Mouse (Mus musculus): ENCODE data around the gene Angptl8.

Angptl8 gene

DNA sequence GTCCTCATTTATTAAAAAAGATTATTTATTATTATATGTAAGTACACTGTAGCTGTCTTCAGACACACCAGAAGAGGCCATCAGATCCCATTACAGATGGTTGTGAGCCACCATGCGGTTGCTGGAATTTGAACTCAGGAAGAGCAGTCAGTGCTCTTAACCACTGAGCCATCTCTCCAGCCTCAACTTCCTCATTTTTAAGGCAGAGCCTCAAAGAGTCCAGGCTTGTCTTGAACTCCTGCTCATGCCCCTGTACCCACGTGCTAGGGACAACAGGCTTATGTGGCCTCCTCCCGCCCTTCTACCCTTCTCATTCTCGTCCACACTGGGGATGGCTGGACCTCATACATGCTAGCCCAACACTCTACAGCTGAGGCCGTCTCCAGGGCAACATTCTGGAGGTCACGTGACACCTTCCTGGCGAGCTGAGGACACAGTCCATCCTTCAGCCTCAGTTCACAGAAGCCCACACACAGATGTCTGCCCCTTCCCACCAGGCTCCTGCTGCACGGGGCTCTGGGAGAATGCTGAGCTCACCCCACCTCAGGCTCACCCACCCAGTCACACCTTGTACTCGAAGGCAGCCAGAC is 18.5 kb upstream of the Angptl8 start:
- no peak for DNase-seq (ENCODE audit: low read depth)

DNA sequence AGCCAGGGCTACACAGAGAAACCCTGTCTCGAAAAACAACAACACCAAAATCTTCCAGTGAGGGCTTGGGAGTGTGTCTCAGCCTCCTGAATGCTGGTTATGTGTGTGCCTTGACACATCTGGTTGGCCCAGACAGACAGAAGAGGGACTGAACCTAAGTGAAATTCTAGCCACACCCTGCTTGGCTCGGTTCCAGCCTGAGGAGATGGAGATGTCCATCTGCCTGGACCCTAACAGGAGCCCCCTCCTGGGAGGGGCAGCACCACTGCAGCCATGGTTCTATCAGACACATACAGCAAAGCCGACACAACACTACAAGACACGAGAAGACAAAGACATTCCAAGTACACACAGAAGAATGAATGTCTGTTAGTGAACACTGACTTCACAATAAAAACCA is 17.2 kb upstream of the Angptl8 start:
- DNase-seq (ENCODE audit: low read depth): no peak

DNA sequence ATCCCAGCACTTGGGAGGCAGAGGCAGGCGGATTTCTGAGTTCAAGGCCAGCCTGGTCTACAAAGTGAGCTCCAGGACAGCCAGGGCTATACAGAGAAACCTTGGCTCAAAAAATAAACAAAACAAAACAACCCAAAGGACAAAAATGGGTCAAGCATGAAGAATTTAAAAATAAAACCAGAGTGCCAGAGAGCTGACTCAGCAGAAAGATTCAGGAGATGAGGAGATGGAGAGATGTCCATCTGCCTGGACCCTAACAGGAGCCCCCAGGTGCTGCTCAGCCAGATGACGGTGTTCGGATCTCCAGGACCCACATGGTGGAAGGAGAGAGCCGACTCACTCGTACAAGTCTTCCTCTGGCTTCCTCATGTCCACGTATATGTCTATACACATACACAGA is 16.7 kb upstream of the Angptl8 start:
- no peak for DNase-seq (ENCODE audit: low read depth)

DNA sequence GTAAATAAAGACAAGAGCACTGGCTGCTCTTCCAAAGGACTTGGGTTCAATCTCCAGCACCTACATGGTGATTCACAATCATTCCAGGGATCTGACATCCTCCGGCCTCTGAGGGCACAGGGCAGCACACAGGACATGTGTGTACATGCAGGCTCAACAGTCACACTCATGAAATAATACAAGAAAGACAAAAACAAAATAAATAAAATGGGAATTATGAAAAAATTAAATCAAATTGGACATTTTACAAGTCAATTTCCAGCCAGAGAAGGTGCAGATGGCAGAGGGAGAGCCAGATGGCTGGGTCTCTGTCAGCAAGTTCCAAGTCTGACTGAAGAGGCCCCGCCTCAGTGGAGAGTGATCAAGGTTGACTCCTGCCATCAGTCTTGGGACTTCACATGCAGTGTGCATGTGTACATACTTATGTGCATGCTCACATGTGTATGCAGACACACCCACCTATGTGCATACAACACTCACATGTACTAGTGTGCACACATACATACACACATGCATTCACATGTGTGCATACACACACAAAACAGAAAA is 16.1 kb upstream of the Angptl8 start:
- no peak for DNase-seq (ENCODE audit: low read depth)

DNA sequence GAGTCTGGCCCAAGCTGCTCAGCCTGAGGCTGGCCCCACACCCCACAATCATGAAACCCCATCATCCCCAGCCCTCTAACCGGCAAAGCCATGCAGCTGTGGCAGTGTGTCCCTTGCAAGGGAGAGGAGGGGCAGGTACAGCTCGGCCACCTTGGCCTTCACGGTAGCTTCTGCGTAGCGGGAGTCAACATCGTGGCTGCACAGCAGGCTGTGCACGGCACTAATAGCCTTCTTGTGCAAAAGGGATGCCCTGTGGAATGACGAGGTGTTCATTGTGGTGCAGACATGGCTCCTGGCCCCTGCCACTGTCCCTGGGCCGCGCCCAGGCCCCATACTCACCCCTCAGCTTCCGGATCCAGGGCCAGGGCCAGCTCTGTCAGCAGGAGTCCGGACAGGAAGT is 15.1 kb upstream of the Angptl8 start:
- DNase-seq (ENCODE audit: low read depth): no peak

DNA sequence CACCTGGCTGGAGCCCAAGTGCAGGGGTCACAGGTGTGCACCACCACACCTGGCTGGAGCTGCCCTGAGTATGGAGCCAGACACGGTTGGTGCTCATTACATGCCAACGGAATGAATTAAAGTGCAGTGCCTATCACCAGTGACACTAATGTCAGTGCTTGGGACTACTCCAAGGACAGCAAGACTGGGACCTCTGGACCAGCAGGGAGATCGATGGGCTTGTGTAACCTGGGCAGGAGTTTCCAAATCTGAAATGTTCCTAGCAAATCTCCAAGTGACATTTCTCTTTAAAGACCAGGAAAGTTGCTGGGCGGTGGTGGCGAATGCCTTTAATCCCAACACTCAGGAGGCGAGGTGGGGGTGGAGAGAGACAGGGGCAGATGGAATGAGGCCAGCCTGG is 12.6 kb upstream of the Angptl8 start:
- no peak for DNase-seq (ENCODE audit: low read depth)

DNA sequence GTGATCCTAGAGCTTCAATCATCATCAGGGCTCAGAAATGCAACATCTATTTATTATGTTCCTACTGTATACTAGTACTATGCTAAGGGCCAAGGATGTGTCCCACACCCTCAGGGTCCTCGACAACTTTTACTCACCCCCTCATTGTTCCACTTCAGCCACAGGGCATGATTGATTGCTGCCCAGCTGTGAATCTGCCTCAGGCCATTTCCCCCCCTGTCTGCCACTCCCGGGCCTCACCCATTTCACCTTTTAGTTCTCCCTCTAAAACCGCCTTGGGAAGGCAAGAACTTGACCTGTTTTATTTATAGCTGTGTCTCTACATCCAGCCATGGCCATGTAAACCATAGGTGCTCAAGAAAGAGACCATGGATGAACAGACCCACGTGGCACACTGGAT is 11.4 kb upstream of the Angptl8 start:
- DNase-seq (ENCODE audit: low read depth): no peak

DNA sequence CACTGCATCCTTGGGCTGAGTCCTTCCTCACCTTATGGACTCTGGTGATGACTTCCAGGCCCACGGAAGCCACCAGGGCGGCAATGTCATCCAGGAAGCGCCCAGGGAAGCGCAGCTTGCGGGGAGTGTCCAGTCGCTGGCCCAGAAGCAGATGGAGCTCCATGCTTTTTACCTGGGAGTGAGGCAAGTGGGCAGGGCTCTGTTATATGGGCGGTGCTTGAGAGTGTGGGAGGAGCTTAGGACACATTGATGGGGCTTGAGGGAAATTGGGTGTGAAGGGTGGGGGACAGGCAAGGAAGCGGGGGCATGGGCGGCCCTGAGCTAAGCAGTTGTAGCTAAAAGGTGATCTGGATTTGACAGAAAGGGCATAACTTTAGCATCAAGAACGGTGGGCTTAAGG is 10.9 kb upstream of the Angptl8 start:
- DNase-seq (ENCODE audit: low read depth): no peak

DNA sequence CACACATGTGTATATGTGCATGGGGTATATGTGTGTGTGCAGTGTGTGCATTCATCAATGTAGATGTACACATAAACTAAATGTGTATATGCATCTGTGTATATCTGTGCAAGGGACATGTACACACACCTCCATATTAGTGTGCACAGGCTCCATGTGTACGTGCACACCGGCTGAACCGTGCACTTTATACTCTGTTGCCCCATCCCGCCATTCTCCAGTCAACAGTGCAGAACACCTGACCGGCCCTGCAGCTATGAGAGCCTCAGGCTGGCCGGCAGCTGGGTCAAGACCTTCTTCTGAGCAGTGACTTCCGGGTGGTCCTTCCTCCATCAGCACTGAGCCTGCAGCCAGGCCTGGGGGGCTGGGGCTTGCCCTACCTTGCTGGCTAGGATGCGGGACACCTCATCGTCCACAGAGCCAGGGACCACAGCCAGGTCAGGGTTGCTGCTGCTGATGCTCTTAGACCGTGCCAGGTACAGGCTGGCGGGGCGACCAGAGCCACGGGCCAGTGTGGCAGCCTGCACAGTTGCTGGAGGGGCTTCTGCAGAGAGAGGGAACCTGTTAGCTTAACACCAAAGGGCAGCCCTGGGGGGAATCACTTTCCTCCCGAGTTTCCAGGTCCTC is 5.4 kb upstream of the Angptl8 start:
- DNase-seq (ENCODE audit: low read depth): no peak

DNA sequence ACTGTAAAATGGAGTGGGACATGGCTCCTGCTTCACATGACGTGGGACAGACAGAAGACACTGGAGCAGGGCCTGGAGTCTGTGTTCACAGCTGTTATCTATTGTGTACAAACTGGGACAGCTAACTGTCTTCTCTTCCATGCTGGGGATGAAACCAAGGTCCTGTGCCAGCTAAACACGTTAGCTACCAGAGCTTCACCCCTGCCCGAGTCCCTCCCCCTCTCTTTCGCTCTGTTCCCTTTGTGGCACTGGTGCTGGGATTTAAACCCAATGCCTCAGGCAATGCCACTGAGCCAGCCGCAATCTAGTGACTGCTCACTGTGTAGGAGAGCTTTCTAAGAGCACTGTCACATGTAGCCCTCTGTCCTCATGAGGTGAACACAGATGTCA is 4.9 kb upstream of the Angptl8 start:
- DNase-seq (ENCODE audit: low read depth): no peak

DNA sequence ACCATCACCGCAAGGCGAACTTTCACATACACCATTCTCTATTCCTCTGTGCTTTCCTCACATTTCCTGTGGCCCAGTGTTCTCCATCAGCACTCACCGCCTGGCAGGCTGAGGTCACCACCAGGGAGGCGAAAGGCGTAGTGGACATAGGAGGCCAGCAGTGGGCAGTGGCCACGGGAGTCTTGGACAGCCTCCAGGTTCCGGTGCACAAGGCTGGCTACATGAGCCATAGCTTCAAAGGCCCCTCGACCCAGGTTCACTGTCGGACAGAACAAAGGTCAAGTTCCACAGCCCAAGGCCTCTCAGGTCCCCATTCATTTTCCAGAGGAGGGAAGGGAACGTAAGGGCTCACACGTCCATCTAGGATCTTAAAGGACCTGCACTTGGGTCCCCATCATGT is 4.4 kb upstream of the Angptl8 start:
- DNase-seq (ENCODE audit: low read depth): no peak

DNA sequence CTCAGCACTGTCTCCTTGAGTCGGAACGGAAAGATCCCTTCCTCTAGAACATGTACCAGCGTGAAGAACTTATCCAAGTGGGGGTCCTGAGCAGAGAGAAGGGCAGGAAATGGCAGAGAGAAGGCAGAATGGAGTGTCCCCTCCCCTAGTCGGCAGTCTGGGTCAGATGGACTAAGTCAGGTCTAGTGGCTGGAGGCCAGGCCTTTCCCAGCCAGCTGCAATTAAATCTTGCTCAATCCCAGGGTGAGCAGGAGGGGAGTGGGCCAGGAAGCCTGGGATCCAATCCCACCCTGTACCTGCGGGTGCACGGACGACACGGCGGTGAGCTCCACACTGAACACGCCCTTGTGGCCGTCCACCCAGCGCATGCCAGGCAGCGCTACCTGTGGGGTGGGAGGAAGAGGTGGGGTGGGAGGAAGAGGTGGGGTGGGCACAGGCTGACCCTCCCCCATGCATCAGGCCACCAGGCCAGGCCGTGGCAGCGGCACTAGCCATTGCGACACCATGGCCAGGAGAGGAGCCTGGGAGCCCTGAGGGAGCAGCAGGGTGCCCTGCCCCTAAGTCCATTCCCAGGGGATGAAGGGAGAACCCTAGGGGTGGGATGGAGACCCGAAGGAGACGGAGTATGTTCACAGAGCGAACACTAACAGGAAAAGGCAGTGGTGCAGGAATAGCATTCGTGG is 3.6 kb upstream of the Angptl8 start:
- DNase-seq (ENCODE audit: low read depth): no peak

DNA sequence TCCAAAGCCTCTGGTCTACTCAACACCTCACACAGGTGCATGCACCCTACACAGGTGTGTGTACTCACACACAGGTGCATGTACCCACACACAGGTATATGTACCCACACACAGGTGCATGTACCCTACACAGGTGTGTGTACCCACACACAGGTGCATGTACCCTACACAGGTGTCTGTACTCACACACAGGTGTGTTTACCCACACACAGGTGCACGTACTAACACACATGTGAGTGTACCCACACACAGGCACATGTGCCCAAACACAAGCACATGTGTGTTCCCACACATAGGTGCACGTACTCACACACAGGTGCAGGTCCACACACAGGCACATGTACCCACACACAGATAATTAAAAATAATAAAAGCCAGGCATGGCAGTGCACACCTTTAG is 2.4 kb downstream of the Angptl8 start:
- no peak for DNase-seq (ENCODE audit: low read depth)

DNA sequence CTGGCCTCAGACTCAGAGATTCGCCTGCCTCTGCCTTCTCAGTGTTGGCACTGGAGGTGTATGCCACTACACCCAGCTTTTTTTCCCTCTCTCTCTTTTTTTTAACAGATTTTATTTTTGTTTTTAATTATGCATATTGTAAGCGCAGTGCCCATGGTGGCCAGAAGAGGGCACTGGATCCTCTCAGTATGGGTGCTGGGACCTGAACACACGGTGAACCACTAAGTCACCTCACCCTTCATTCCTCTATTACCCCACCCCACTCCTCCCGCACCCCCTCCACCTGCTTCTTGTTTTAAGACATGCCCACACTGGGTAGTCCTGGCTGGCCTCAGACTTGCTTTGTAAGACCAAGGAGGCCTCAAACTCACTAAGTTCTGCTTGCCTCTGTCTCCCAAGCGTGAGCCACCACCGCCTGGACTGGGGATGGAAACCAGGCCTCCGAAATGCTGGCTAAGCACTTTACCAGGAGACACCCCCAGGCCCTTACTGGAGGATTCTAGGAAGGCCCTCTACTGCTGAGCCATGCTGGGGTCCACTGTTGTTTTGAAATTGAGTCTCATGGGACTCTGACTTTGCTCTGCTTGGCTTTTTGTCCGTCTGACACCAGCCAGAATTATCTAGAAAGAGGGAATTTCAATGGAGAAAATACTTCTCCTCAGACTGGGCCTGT is 4.9 kb downstream of the Angptl8 start:
- peak; percentile 42 for DNase-seq (ENCODE audit: low read depth)

DNA sequence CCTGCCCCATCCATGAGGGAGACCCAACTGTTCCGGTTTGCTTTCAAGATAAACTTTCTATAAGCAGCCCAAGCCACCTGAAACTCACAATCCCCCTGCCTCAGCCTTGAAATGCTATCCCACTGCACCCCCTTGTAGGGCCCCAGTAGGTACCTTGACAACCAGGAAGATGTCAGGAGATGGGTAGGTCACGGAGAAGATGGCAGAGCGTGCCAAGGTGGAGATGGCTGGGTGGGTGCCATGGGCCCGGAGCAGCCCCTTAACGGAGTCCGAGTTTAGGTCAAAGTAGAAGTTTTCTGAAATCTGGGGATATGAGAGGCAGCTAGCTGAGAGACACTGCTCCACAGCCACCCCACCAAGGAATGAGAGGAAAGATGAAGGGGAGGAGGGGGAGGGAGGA is 6.0 kb downstream of the Angptl8 start:
- DNase-seq (ENCODE audit: low read depth): no peak

DNA sequence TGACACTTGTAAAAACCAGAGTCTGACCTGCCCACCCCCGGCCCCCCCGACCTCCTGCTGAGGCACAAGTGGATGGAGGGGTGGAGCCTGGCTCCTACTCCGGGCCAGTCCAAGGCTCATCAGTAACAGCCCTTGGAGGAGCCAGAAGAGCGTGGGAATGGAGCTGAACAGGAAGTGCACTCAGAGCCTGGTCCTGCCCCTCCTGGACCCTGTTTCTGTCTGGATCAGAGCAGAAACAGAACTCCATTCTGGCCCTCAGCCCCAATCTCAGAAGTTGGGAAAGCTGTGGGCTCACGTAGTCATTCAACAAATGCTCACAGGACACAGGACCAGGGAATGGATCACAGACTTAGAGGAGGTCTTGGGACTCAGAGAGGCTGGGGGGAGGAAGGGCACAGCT is 7.1 kb downstream of the Angptl8 start:
- DNase-seq (ENCODE audit: low read depth): no peak

DNA sequence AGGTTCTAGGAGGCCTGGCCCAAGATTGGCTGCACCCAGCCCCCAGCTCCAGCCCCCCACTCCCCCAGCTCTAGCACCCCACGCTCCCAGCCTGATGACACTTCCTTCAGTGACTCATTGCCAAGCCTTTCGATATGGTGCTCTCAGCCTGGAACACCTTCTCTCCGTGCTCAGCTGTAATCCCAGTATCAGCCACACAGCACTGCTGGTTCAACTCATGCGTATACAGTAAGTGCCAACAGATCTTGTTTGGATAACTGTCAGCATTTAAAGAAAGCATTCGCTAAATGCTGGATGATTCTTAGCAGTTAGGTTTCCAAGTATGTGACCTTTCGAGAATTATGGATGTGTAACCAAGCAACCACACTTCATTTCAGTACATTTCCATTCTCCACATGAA is 7.8 kb downstream of the Angptl8 start:
- no peak for DNase-seq (ENCODE audit: low read depth)

DNA sequence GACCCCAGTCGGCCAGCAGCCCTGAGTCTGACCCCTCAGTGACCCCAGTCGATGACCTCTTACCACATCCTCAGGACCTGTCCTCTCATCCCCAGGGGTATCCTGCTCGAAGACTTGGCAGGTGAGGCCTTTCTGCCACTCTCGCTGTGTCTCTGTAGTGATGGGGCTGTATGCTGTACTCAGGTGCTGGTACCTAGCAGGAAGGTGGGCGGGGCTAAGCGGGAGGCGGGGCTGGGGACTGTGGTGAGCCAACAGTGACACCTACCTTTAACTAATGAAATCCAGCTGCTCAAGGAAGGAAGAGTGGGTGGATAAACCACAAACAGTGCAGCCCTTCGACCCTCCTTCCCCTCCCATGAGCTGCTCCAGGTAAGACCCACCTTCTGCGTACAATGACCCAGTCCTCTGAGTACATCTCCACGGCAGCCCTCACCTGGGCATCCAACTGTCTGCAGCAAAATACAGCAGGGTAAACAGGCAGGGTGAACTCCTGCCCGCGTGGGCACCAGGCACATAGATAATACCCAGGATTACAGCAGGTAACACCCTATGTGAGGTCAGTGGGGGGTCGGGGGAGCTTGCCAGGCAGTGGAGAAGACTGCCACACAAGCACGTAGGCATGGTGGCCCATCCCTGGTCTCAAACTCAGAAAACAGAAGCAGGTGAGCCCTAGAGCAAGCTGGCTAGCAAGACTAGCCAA is 10.2 kb downstream of the Angptl8 start:
- no peak for DNase-seq (ENCODE audit: low read depth)

DNA sequence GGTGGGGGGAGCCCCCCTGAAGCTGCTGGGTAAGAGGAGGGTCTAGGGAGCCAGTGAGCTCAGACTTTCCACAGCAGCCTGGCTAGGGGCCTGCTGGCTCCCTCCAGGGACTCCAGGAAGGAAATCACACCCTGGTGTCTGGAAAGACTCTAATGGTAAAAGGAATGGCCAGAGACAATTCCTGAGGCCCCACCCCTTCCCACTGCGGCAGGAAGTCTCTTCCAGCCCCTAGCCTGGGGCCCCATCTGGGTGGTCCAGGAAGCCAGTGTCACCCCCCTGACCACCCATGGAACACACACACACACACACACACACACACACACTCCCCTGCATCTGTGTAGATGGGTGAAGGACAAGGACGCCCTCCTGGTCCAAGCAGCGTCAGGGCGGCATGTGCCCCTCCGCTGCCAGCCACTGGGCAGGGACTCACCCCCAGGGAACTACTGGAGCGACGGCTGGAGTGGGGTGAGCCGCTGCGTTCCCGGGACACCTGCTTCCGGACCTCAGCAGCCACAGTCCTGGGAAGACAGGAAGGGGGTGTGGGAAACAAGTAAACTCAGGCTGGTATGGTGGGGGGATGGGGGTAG is 11.5 kb downstream of the Angptl8 start:
- no peak for DNase-seq (ENCODE audit: low read depth)

DNA sequence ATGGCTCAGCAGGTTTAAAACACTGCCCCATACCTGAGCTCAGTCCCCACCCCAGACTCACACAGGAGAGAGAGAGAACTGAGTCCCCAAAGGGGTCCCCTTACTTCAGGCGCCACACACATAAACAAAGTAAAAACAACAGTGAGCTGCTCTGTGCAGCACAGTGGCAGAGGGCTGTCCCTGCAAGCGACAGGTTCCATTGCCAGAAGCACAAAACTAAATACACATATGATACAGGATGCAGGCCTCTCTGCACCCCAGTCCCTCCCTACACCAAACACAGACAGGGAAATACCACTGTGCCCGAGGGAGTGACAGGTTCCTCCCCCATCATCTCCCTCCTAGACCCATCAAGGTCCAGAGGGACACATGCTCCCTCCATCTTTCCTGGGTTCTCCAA is 12.1 kb downstream of the Angptl8 start:
- no peak for DNase-seq (ENCODE audit: low read depth)

DNA sequence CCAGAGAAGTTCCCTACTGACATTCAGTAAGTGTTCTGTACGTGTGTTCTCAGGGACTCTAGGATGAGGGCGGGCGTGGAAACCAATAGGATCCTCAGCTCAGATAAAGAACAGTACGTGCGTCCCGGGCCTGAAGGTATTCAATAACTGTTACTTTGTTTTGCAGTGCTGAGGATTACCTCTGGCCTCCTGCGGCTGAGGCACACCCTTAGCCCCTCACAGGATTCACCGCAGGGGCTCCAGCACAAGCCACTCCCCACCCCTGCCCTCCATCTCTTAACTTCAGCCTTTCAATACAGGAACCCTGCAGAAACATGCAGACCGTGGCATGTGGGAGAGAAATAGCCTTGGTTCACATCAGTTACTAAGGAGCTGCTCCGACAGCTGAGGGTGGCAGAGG is 12.6 kb downstream of the Angptl8 start:
- DNase-seq (ENCODE audit: low read depth): no peak
